Mouse (Mus musculus): ENCODE measurements around the gene Sh3gl2. TPM values are rescaled to one million over a fixed set of nuclear protein-coding genes. Genes with fewer than 3 reads are reported as not detected.

The Sh3gl2 gene
- polyA plus RNA-seq, 1 experiment from 2014 or later: 68.1 TPM

GRCm38 (mm10) chr4:85242562-85242961, 37.6 kb downstream of the Sh3gl2 start:
- WGBS: 74% methylated on average over 2 of the region's 2 CpGs
- Histone ChIP-seq H3K27ac (replicated peaks) (no peak overlapping the region), H3K9me3 (no peaks in the 10 kb centered on the region), H3K4me2 (no peak overlapping the region), H3K27me3 (no peaks in the 10 kb centered on the region), H3K9ac (no peak overlapping the region), H3K36me3 (no peaks in the 10 kb centered on the region), H3K4me3 (no peak overlapping the region), H3K4me1 (replicated peaks) (no peaks in the 10 kb centered on the region)
- ATAC-seq (ENCODE audit: low read depth): no peak

DNA sequence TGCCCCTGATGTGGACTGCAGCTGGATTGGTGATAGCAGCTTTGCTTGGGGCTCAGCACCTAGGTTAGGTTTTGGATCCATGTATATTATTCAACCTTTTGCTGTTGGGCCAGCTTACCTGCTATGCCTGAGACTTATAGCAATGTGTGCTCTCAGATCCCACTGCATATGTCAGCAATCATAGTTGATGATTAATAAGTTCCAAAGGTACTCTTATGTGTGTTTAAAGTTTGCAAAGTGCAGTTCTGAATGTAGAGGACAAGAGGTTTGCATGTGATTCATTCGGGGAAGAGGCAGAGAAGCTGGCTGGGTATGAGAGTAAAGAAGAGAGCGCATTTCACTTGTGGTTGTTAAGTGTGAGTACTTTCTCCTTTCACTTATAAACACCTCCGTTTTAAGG, 43.7 kb downstream of the Sh3gl2 start:
- Histone ChIP-seq H3K4me3 (no peak overlapping the region), H3K9ac (no peak overlapping the region), H3K27me3 (no peaks in the 10 kb centered on the region), H3K4me1 (replicated peaks) (peaks cover 30% of the 10 kb centered on the region), H3K36me3 (no peaks in the 10 kb centered on the region), H3K9me3 (no peaks in the 10 kb centered on the region), H3K27ac (replicated peaks) (no peak overlapping the region), H3K4me2 (no peak overlapping the region)
- ATAC-seq (ENCODE audit: low read depth): no peak
- WGBS: 92% methylated on average over 3 of the region's 3 CpGs

- H3K36me3 ChIP-seq: no peaks in the 10 kb centered on the region
- no peak overlapping the region for H3K4me2 ChIP-seq
- ATAC-seq (ENCODE audit: low read depth): peak; percentile 67; the same call in 1 of the 2 replicates
- 36% methylated on average over 2 of the region's 2 CpGs for WGBS
- H3K4me3 ChIP-seq: no peak overlapping the region
- no peak overlapping the region for H3K9ac ChIP-seq
- 0 out of 2 replicates have a peak overlapping the region, but pooled peaks have one; percentile 6 for H3K27ac ChIP-seq (replicated peaks)
- H3K27me3 ChIP-seq: no peaks in the 10 kb centered on the region
- peaks cover 30% of the 10 kb centered on the region for H3K4me1 ChIP-seq (replicated peaks)
- H3K9me3 ChIP-seq: no peaks in the 10 kb centered on the region
These were observed 45.3 kb downstream of the Sh3gl2 start for GRCm38 (mm10) chr4:85250271-85250670.

- Histone ChIP-seq H3K9me3 (no peaks in the 10 kb centered on the region), H3K36me3 (no peaks in the 10 kb centered on the region), H3K4me3 (no peak overlapping the region), H3K27ac (replicated peaks) (0 out of 2 replicates have a peak overlapping the region, but pooled peaks have one; percentile 6), H3K9ac (no peak overlapping the region), H3K27me3 (no peaks in the 10 kb centered on the region), H3K4me1 (replicated peaks) (peaks cover 30% of the 10 kb centered on the region), H3K4me2 (no peak overlapping the region)
- peak; percentile 65 for ATAC-seq (ENCODE audit: low read depth)
- 60% methylated on average over 2 of the region's 2 CpGs for WGBS
These were observed 45.9 kb downstream of the Sh3gl2 start for GRCm38 (mm10) chr4:85250786-85251185.

DNA sequence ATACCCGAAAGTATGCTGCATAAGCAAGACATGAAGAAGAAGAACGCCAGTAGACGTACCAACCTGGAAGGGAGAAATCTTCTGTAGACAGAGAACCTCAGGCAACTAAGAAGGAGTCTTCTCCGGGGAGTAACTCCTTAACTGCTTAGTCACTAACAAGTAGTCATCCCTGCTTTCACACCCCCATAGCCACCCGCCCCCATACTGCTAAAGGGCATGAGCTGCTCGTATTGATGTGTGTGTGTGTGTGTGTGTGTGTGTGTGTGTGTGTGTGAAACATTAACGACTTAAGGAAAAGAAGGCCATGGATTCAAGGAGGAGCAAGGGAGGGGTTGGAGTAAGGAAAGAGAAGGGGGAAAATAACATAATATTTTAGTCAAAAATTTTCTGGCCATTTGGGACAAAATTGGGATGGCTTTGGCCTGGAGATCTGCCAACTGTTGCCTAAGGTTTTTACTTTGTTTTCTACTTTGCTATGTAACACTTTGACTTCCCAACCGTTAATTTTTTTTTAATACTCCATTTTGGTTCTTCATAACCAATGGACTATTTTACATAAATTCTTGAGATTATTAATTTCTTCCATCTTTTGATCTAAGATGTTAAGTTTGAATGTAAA, 51.0 kb downstream of the Sh3gl2 start:
- no peak overlapping the region for H3K27ac ChIP-seq (replicated peaks)
- no peak overlapping the region for H3K4me3 ChIP-seq
- H3K4me1 ChIP-seq (replicated peaks): peaks cover 36% of the 10 kb centered on the region
- WGBS: 86% methylated on average over 8 of the region's 8 CpGs
- no peak overlapping the region for H3K9ac ChIP-seq
- ATAC-seq (ENCODE audit: low read depth): no peak
- no peaks in the 10 kb centered on the region for H3K9me3 ChIP-seq
- no peaks in the 10 kb centered on the region for H3K36me3 ChIP-seq
- H3K4me2 ChIP-seq: no peak overlapping the region
- H3K27me3 ChIP-seq: no peaks in the 10 kb centered on the region

GRCm38 (mm10) chr4:85256461-85257202, 51.7 kb downstream of the Sh3gl2 start:
- H3K4me3 ChIP-seq: no peak overlapping the region
- WGBS: 40% methylated on average over 5 of the region's 5 CpGs
- H3K4me2 ChIP-seq: no peak overlapping the region
- H3K27me3 ChIP-seq: no peaks in the 10 kb centered on the region
- peak; percentile 85 for ATAC-seq (ENCODE audit: low read depth)
- H3K9ac ChIP-seq: no peak overlapping the region
- no peaks in the 10 kb centered on the region for H3K9me3 ChIP-seq
- peaks cover 37% of the 10 kb centered on the region for H3K4me1 ChIP-seq (replicated peaks)
- peak overlapping the region; percentile 54 for H3K27ac ChIP-seq (replicated peaks)
- no peaks in the 10 kb centered on the region for H3K36me3 ChIP-seq

DNA sequence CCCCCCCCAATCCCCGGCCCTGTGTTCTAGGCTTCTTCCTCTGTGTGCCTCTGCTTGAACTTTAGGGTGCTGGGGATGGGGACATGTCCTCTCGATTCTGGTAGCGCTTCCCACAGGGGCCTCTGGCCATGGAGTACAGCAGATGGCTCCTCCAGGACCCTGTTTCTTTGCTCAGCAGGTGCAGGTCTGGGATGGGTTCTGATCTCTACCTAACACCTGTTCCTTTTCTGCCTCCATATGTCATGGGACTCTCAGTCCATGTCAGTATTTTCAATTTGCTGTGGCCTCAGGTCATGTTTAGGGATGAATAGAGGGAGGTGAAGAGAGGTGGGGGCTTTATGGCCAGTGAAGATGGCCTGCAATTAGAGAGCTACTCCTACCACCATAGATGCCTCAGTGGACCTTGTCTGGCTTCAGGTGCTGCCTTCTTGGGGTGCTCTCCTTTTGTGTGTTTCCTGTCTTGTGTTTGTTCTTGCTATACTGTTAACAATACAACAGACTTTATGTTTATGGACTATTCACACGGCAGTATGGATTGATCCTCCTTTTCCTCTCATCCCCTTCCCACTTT, 52.9 kb downstream of the Sh3gl2 start:
- H3K4me3 ChIP-seq: no peak overlapping the region
- no peaks in the 10 kb centered on the region for H3K9me3 ChIP-seq
- no peaks in the 10 kb centered on the region for H3K27me3 ChIP-seq
- no peak for ATAC-seq (ENCODE audit: low read depth)
- no peak overlapping the region for H3K4me2 ChIP-seq
- H3K9ac ChIP-seq: no peak overlapping the region
- no peak overlapping the region for H3K27ac ChIP-seq (replicated peaks)
- H3K4me1 ChIP-seq (replicated peaks): peaks cover 37% of the 10 kb centered on the region
- 81% methylated on average over 4 of the region's 4 CpGs for WGBS
- H3K36me3 ChIP-seq: no peaks in the 10 kb centered on the region

DNA sequence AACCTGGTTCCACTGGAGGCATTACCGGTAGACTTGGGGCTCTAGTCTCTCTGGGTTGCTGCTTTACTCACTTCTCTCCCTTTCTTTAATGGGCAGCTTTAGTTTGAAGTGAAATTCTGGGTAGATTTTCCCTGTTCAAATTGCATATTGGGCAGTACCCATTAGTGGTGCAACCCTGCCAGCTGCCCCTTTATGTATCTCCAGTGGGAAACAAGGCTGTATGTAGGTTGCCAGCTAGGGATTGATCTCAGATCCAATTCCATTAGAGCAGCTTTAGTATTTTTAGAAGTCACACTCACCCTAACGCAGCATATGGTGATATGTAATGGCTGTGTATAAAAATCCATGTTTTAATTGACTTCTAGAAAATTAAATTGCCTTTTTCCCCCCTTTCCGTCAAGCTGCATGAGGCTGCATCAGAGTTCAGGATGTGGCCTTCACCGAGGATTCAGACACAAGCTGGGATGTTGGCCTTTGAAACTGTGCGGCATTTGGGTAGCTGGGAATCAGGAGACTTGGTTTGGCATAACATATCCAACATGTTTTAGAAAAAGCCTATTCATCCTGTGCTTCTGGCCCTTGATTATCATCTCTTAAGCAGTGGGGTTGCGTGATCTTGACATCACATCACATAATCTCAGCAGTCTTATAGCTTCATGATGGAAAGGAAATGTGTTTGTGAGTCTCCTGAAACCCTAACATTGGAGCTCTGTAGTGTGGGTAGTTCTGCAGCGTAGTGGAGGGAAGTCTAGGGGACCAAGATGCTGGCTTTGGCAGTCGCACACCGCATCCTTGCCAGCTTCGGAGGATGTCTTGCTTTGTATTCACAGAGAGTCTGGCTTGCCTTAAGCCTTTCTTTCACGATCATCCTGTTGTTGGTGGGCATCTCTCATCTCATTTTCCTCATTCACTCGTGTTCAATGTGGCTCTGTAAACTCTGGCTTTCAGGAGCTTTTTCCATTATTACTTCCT, 56.0 kb downstream of the Sh3gl2 start:
- Histone ChIP-seq H3K27me3 (no peaks in the 10 kb centered on the region), H3K4me3 (no peak overlapping the region), H3K27ac (replicated peaks) (0 out of 2 replicates have a peak overlapping the region, but pooled peaks have one; percentile 2), H3K4me2 (no peak overlapping the region), H3K36me3 (no peaks in the 10 kb centered on the region), H3K9ac (no peak overlapping the region), H3K4me1 (replicated peaks) (peaks cover 37% of the 10 kb centered on the region), H3K9me3 (no peaks in the 10 kb centered on the region)
- 78% methylated on average over 12 of the region's 12 CpGs for WGBS
- ATAC-seq (ENCODE audit: low read depth): no peak

- Histone ChIP-seq H3K9me3 (no peaks in the 10 kb centered on the region), H3K4me1 (replicated peaks) (peaks cover 32% of the 10 kb centered on the region), H3K36me3 (no peaks in the 10 kb centered on the region), H3K27ac (replicated peaks) (no peak overlapping the region), H3K4me3 (no peak overlapping the region), H3K4me2 (no peak overlapping the region), H3K27me3 (no peaks in the 10 kb centered on the region), H3K9ac (no peak overlapping the region)
- 64% methylated on average over 6 of the region's 6 CpGs for WGBS
- ATAC-seq (ENCODE audit: low read depth): no peak
These were observed 57.2 kb downstream of the Sh3gl2 start for GRCm38 (mm10) chr4:85262146-85262545.

- 87% methylated on average over 13 of the region's 13 CpGs for WGBS
- Histone ChIP-seq H3K36me3 (no peaks in the 10 kb centered on the region), H3K27me3 (no peaks in the 10 kb centered on the region), H3K4me2 (no peak overlapping the region), H3K4me3 (no peak overlapping the region), H3K9ac (no peak overlapping the region), H3K9me3 (no peaks in the 10 kb centered on the region), H3K27ac (replicated peaks) (no peak overlapping the region), H3K4me1 (replicated peaks) (peaks cover 29% of the 10 kb centered on the region)
- no peak for ATAC-seq (ENCODE audit: low read depth)
These were observed 57.7 kb downstream of the Sh3gl2 start for GRCm38 (mm10) chr4:85262606-85263005.

DNA sequence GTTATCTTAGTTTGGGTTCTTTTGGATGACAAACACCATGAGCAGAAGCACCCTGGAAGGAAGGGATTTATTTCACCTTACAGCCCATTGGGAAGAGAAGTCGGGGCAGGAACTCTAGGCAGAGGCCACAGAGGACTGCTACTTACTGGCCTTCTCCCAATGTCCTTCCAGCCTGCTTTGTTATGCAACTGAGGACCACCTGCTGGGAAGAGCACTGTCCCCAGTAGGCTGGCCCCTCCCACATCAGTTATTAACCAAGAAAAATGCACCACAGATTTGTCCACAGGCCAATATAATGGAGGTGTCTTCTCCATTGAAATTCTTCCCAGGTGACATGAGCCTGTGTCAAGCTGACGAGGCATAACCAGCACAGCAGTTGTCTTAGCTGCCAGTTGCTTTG, 62.5 kb downstream of the Sh3gl2 start:
- ATAC-seq (ENCODE audit: low read depth): no peak
- Histone ChIP-seq H3K4me3 (no peak overlapping the region), H3K9me3 (no peaks in the 10 kb centered on the region), H3K27ac (replicated peaks) (no peak overlapping the region), H3K4me1 (replicated peaks) (peaks cover 9% of the 10 kb centered on the region), H3K27me3 (no peaks in the 10 kb centered on the region), H3K9ac (no peak overlapping the region), H3K36me3 (no peaks in the 10 kb centered on the region), H3K4me2 (no peak overlapping the region)
- WGBS: 74% methylated on average over 2 of the region's 2 CpGs
